Mouse (Mus musculus): ENCODE measurements around the gene Arsb.

Gene Arsb

GRCm38 (mm10) chr13:93825792-93826558, 54.5 kb downstream of the Arsb start:
- Histone ChIP-seq H3K27me3 (ENCODE audit: insufficient read depth, low read length) (no peaks in the 10 kb centered on the region), H3K9me3 (ENCODE audit: low read length) (no peaks in the 10 kb centered on the region), H3K36me3 (ENCODE audit: insufficient read depth, low read length) (no peaks in the 10 kb centered on the region), H3K4me3 (replicated peaks; ENCODE audit: low read length) (no peak overlapping the region), H3K4me1 (replicated peaks; ENCODE audit: low read depth, low read length) (no peaks in the 10 kb centered on the region)
- TF ChIP-seq CTCF (conservative IDR thresholded peaks at IDR 0.05; ENCODE audit: low read length): no peak
- TF ChIP-seq NANOG (IDR thresholded peaks at IDR 0.05; ENCODE audit: borderline replicate concordance, low read length): no peak
- no peak for TF ChIP-seq POU5F1 (IDR thresholded peaks at IDR 0.05; ENCODE audit: borderline replicate concordance, low read length)

GRCm38 (mm10) chr13:93827745-93828144, 56.3 kb downstream of the Arsb start:
- Histone ChIP-seq H3K27me3 (ENCODE audit: insufficient read depth, low read length) (no peaks in the 10 kb centered on the region), H3K9me3 (ENCODE audit: low read length) (no peaks in the 10 kb centered on the region), H3K36me3 (ENCODE audit: insufficient read depth, low read length) (no peaks in the 10 kb centered on the region), H3K4me3 (replicated peaks; ENCODE audit: low read length) (no peak overlapping the region), H3K4me1 (replicated peaks; ENCODE audit: low read depth, low read length) (no peaks in the 10 kb centered on the region)
- TF ChIP-seq CTCF (conservative IDR thresholded peaks at IDR 0.05; ENCODE audit: low read length) (no peak), POU5F1 (IDR thresholded peaks at IDR 0.05; ENCODE audit: borderline replicate concordance, low read length) (no peak), NANOG (IDR thresholded peaks at IDR 0.05; ENCODE audit: borderline replicate concordance, low read length) (no peak)

- H3K9me3 ChIP-seq (ENCODE audit: low read length): no peaks in the 10 kb centered on the region
- no peaks in the 10 kb centered on the region for H3K27me3 ChIP-seq (ENCODE audit: insufficient read depth, low read length)
- no peak overlapping the region for H3K4me3 ChIP-seq (replicated peaks; ENCODE audit: low read length)
- H3K36me3 ChIP-seq (ENCODE audit: insufficient read depth, low read length): no peaks in the 10 kb centered on the region
- TF ChIP-seq CTCF (conservative IDR thresholded peaks at IDR 0.05; ENCODE audit: low read length) (peak; percentile 44; the same call in 1 of the 2 replicates), POU5F1 (IDR thresholded peaks at IDR 0.05; ENCODE audit: borderline replicate concordance, low read length) (no peak), NANOG (IDR thresholded peaks at IDR 0.05; ENCODE audit: borderline replicate concordance, low read length) (no peak)
- H3K4me1 ChIP-seq (replicated peaks; ENCODE audit: low read depth, low read length): no peaks in the 10 kb centered on the region
Measured at GRCm38 (mm10) chr13:93829565-93830293, 58.3 kb downstream of the Arsb start.

- H3K4me1 ChIP-seq (replicated peaks; ENCODE audit: low read depth, low read length): no peaks in the 10 kb centered on the region
- H3K4me3 ChIP-seq (replicated peaks; ENCODE audit: low read length): no peak overlapping the region
- TF ChIP-seq CTCF (conservative IDR thresholded peaks at IDR 0.05; ENCODE audit: low read length) (no peak), NANOG (IDR thresholded peaks at IDR 0.05; ENCODE audit: borderline replicate concordance, low read length) (no peak), POU5F1 (IDR thresholded peaks at IDR 0.05; ENCODE audit: borderline replicate concordance, low read length) (no peak)
Measured at GRCm38 (mm10) chr13:93830294-93830645, 58.8 kb downstream of the Arsb start.

GRCm38 (mm10) chr13:93837481-93838225, 66.2 kb downstream of the Arsb start:
- TF ChIP-seq CTCF (conservative IDR thresholded peaks at IDR 0.05; ENCODE audit: low read length) (no peak), NANOG (IDR thresholded peaks at IDR 0.05; ENCODE audit: borderline replicate concordance, low read length) (no peak), POU5F1 (IDR thresholded peaks at IDR 0.05; ENCODE audit: borderline replicate concordance, low read length) (no peak)
- H3K36me3 ChIP-seq (ENCODE audit: insufficient read depth, low read length): no peaks in the 10 kb centered on the region
- no peaks in the 10 kb centered on the region; the same call in 1 of the 2 replicates for H3K9me3 ChIP-seq (ENCODE audit: low read length)
- no peaks in the 10 kb centered on the region for H3K4me1 ChIP-seq (replicated peaks; ENCODE audit: low read depth, low read length)
- no peak overlapping the region for H3K4me3 ChIP-seq (replicated peaks; ENCODE audit: low read length)
- H3K27me3 ChIP-seq (ENCODE audit: insufficient read depth, low read length): no peaks in the 10 kb centered on the region

More at GRCm38 (mm10) chr13:93830294-93830645, 58.8 kb downstream of the Arsb start:
- H3K36me3 ChIP-seq (ENCODE audit: insufficient read depth, low read length): no peaks in the 10 kb centered on the region
- H3K27me3 ChIP-seq (ENCODE audit: insufficient read depth, low read length): no peaks in the 10 kb centered on the region
- H3K9me3 ChIP-seq (ENCODE audit: low read length): no peaks in the 10 kb centered on the region

GRCm38 (mm10) chr13:93838431-93839136, 67.2 kb downstream of the Arsb start:
- Histone ChIP-seq H3K27me3 (ENCODE audit: insufficient read depth, low read length) (no peaks in the 10 kb centered on the region), H3K36me3 (ENCODE audit: insufficient read depth, low read length) (no peaks in the 10 kb centered on the region), H3K9me3 (ENCODE audit: low read length) (no peaks in the 10 kb centered on the region; the same call in 1 of the 2 replicates), H3K4me3 (replicated peaks; ENCODE audit: low read length) (no peak overlapping the region), H3K4me1 (replicated peaks; ENCODE audit: low read depth, low read length) (no peaks in the 10 kb centered on the region)
- TF ChIP-seq CTCF (conservative IDR thresholded peaks at IDR 0.05; ENCODE audit: low read length) (no peak), POU5F1 (IDR thresholded peaks at IDR 0.05; ENCODE audit: borderline replicate concordance, low read length) (no peak), NANOG (IDR thresholded peaks at IDR 0.05; ENCODE audit: borderline replicate concordance, low read length) (no peak)

GRCm38 (mm10) chr13:93839137-93839630, 67.8 kb downstream of the Arsb start:
- no peak for TF ChIP-seq CTCF (conservative IDR thresholded peaks at IDR 0.05; ENCODE audit: low read length)
- H3K36me3 ChIP-seq (ENCODE audit: insufficient read depth, low read length): no peaks in the 10 kb centered on the region
- H3K4me3 ChIP-seq (replicated peaks; ENCODE audit: low read length): no peak overlapping the region

More at GRCm38 (mm10) chr13:93839137-93839630, 67.8 kb downstream of the Arsb start:
- Histone ChIP-seq H3K4me1 (replicated peaks; ENCODE audit: low read depth, low read length) (no peaks in the 10 kb centered on the region), H3K9me3 (ENCODE audit: low read length) (no peaks in the 10 kb centered on the region; the same call in 1 of the 2 replicates), H3K27me3 (ENCODE audit: insufficient read depth, low read length) (no peaks in the 10 kb centered on the region)
